ENCODE assay signal across 9 mouse cellular contexts in genomic region chr4:58554359-58554838, GRCm38 (mm10). TPM values are rescaled to one million over a fixed set of nuclear protein-coding genes. Genes with fewer than 3 reads are reported as not detected.
A peak's percentile ranks its signal among the peaks of the same experiment; 100 is the strongest.
DNase-seq lines count a peak whose midpoint lies in the region; ATAC-seq lines count a peak whose summit lies in the region.
"Had no signal": no experiment of that assay in that cellular context is flagged by ENCODE, and none has a peak within 500 bp of the region (broad histone marks: within the 10 kb centered on the region; RNA-seq: fewer than 3 reads in every experiment).

No protein-coding gene starts in this region.

- no peaks in the 10 kb centered on the region for H3K4me1 ChIP-seq in neural tube, embryonic 11.5 days (ENCODE audit: control insufficient read depth, insufficient read depth, low read length)
- peaks cover 35% of the 10 kb centered on the region for H3K4me1 ChIP-seq in limb, embryonic 10.5 days
- H3K4me1 ChIP-seq in stomach, embryonic 15.5 days: no peaks in the 10 kb centered on the region; the same call in 1 of the 2 replicates

- DNase-seq in heart, adult 11 months: peak; percentile 85
- DNase-seq in heart, postnatal 10 days: no peak
- no peak for DNase-seq in neural tube, embryonic 11.5 days (ENCODE audit: low spot score)
- DNase-seq in neural tube, embryonic 10.5 days (ENCODE audit: extremely low spot score, low spot score): no peak
- DNase-seq in limb, embryonic 10.5 days (ENCODE audit: low spot score): peak; percentile 29
- no peak for DNase-seq in left cerebral cortex, adult 11 months (ENCODE audit: low spot score)
- no peak for DNase-seq in lung, postnatal 25 days (ENCODE audit: low spot score)

- no peaks in the 10 kb centered on the region for H3K36me3 ChIP-seq in neural tube, embryonic 11.5 days (ENCODE audit: control insufficient read depth, insufficient read depth, low read length)
- H3K36me3 ChIP-seq in limb, embryonic 10.5 days: peaks cover 14% of the 10 kb centered on the region
- H3K36me3 ChIP-seq in stomach, embryonic 15.5 days: no peaks in the 10 kb centered on the region

- no peak overlapping the region for H3K9ac ChIP-seq in neural tube, embryonic 11.5 days (ENCODE audit: low read length)
- H3K9ac ChIP-seq in stomach, embryonic 15.5 days: no peak overlapping the region

- ATAC-seq in neural tube, embryonic 11.5 days (ENCODE audit: insufficient read depth, low FRiP score, low TSS enrichment): no peak
- ATAC-seq in stomach, embryonic 15.5 days (ENCODE audit: insufficient read depth, low FRiP score, low read depth): no peak

- H3K4me3 ChIP-seq in neural tube, embryonic 11.5 days (ENCODE audit: low read depth, low read length): no peak overlapping the region
- H3K4me3 ChIP-seq in limb, embryonic 10.5 days: peak overlapping the region; percentile 85
- peak overlapping the region; percentile 75; the same call in 1 of the 2 replicates for H3K4me3 ChIP-seq in stomach, embryonic 15.5 days (replicated peaks)

- WGBS in neural tube, embryonic 11.5 days: 39% methylated on average over 10 of the region's 10 CpGs
- 28% methylated on average over 10 of the region's 10 CpGs for WGBS in limb, embryonic 10.5 days
- WGBS in stomach, embryonic 15.5 days: 46% methylated on average over 10 of the region's 10 CpGs

- H3K27me3 ChIP-seq in neural tube, embryonic 11.5 days (ENCODE audit: control insufficient read depth, insufficient read depth, low read length): no peaks in the 10 kb centered on the region
- no peaks in the 10 kb centered on the region for H3K27me3 ChIP-seq in limb, embryonic 10.5 days (ENCODE audit: low read depth, poor library complexity, severe bottlenecking)
- H3K27me3 ChIP-seq in stomach, embryonic 15.5 days (replicated peaks): no peaks in the 10 kb centered on the region

- H3K4me2 ChIP-seq in neural tube, embryonic 11.5 days (ENCODE audit: low read depth): peak overlapping the region; percentile 95
- peak overlapping the region; percentile 92 for H3K4me2 ChIP-seq in stomach, embryonic 15.5 days

- H3K27ac ChIP-seq in neural tube, embryonic 11.5 days (ENCODE audit: low read depth, low read length): no peak overlapping the region
- peak overlapping the region; percentile 98 for H3K27ac ChIP-seq in limb, embryonic 10.5 days
- peak overlapping the region; percentile 94; the same call in 1 of the 2 replicates for H3K27ac ChIP-seq in stomach, embryonic 15.5 days
- H3K27ac ChIP-seq: macrophage had no signal

- intact Hi-C loops in heart, postnatal 10 days (cut with DNase I): loop anchor here (5.0 to 10.0 kb wide), 2 partner anchors 108 to 290 kb away; no protein-coding TSS in a partner anchor

- H3K9me3 ChIP-seq in neural tube, embryonic 11.5 days (ENCODE audit: control insufficient read depth, low read length): no peaks in the 10 kb centered on the region
- no peaks in the 10 kb centered on the region for H3K9me3 ChIP-seq in limb, embryonic 10.5 days (replicated peaks)
- no peaks in the 10 kb centered on the region for H3K9me3 ChIP-seq in stomach, embryonic 15.5 days

RNA-seq across cellular contexts. Expression of gene Lpar1, which starts 0.7 kb away (rescaled TPM):
- 10 to 100 TPM; 20.6 to 25.3 TPM for total RNA-seq in heart, postnatal 10 days (2021)
- polyA plus RNA-seq in neural tube, embryonic 11.5 days (2014; fragmentation: Nextera tagmentation; extraction: Ambion mirVana): 60.3 and 69.8 TPM in 2 replicates
- 197 and 253 TPM in 2 replicates for polyA plus RNA-seq in limb, embryonic 10.5 days (2016; fragmentation: Nextera tagmentation; extraction: Ambion mirVana)
- 66.6 and 68.7 TPM in 2 replicates for polyA plus RNA-seq in stomach, embryonic 15.5 days (2015; fragmentation: Nextera tagmentation; extraction: Ambion mirVana)

Comparison
In these comparisons a context has a peak if more than half of its experiments do, and no peak if none do; other contexts are left out.
1. DNase-seq: peak in heart, adult 11 months (single experiment) and limb, embryonic 10.5 days (single experiment); none in heart, postnatal 10 days (0 of 2), neural tube, embryonic 11.5 days (single experiment), neural tube, embryonic 10.5 days (single experiment), left cerebral cortex, adult 11 months (single experiment) and lung, postnatal 25 days (single experiment).